Mouse (Mus musculus) hindbrain, embryonic 12.5 days (tissue): Measurements from ENCODE around the gene Map1a. TPM values are rescaled to one million over a fixed set of nuclear protein-coding genes. Genes with fewer than 3 reads are reported as not detected.

Experiments used
- ATAC-seq: fragments of 200-750 bp; cut with Nextera tagmentation; 2 replicates; pipeline ENCODE4 v1.8.0; 2017; ENCODE audit warnings: moderate TSS enrichment; ENCODE audit not compliant: low FRiP score
- H3K27ac ChIP-seq: fragments of 300-500 bp; sonication (generic); 2 replicates; pipeline ENCODE4 v1.5.1; 2016; ENCODE audit warnings: mild to moderate bottlenecking
- H3K27me3 ChIP-seq: fragments of 300-500 bp; sonication (generic); 2 replicates; pipeline ENCODE4 v1.6.1; 2016; ENCODE audit warnings: mild to moderate bottlenecking
- H3K36me3 ChIP-seq: fragments of 300-500 bp; sonication (generic); 2 replicates; pipeline ENCODE4 v1.6.1; 2016; ENCODE audit warnings: mild to moderate bottlenecking
- H3K4me1 ChIP-seq: fragments of 300-500 bp; sonication (generic); 2 replicates; pipeline ENCODE4 v1.6.1; 2016
- H3K4me2 ChIP-seq: fragments of 300-500 bp; sonication (generic); replicated peaks from 2 replicates; pipeline ENCODE4 v1.6.1; 2016; ENCODE audit warnings: mild to moderate bottlenecking
- H3K4me3 ChIP-seq: fragments of 300-500 bp; sonication (generic); 2 replicates; pipeline ENCODE4 v1.5.1; 2016; ENCODE audit warnings: mild to moderate bottlenecking
- H3K9ac ChIP-seq: fragments of 300-500 bp; sonication (generic); 2 replicates; pipeline ENCODE4 v1.6.1; 2016; ENCODE audit warnings: mild to moderate bottlenecking, moderate library complexity
- H3K9me3 ChIP-seq: fragments of 300-500 bp; sonication (generic); replicated peaks from 2 replicates; pipeline ENCODE4 v1.6.1; 2016; ENCODE audit warnings: mild to moderate bottlenecking
- WGBS: fragments of 180-500 bp; shearing (Covaris S2); methylation state at CpG from one replicate; pipeline ENCODE4 v1.1.7; 2016; 5-methylcytosine and 5-hydroxymethylcytosine counted together
- polyA plus RNA-seq: library from polyadenylated mRNA; unstranded; fragments of >200 nt; fragmentation: Nextera tagmentation; extraction: Ambion mirVana; gene quantifications from 2 replicates; pipeline ENCODE4 v1.2.1, GENCODE M21; 2016

Map1a gene
- 10.4 and 14.6 TPM in 2 replicates for polyA plus RNA-seq

DNA sequence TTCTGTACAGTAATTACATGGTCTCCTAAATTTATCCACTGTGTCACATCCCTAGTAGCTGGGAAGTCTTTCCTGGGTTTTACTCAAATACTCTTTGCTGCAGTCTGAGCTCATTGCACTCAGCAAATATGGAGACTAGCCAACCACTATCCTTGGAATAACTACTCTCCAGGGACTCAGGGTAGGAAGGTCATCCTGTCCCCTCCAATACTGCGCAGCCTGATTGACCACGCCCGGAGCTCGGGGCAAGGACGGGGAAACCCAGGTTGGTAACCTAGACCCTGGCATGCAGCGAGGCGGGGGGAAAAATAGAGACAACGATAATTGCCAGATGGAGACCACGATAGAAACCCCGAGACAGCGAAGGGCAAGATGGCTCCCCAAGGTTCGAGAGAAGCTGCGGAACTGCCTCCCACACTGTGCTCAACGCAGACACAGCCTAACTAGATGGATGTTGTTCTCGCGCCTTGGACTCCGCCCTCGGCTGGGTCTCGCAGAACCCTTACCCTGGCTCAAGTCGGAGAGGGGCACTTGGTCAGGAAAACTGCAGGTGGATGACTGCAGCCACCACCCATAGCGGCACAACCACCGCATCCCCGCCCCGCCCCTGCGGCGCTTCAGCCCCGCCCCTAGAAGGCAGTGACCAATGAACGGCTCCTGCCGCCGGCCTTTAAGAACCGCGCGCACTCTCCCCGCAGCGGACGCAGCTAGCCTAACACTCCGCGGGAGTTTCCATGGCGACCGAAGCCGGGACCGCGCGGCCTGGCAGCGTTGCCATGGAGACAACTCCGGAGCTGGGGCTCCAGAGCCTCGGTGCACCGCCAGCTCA is at the start of gene Map1a:
TSS of gene Map1a (plus strand) at position 700 of the 829 bp plus-strand sequence.
- Histone ChIP-seq H3K9me3 (no peaks in the 10 kb centered on the region), H3K27ac (peak within 1 kb of the TSS; percentile 83), H3K4me3 (peak within 1 kb of the TSS; percentile 55), H3K27me3 (0 out of 2 replicates have a peak, but pooled peaks cover 6% of the 10 kb centered on the region), H3K9ac (peak within 1 kb of the TSS; percentile 66), H3K4me2 (peak within 1 kb of the TSS; percentile 78), H3K4me1 (peaks cover 35% of the 10 kb centered on the region), H3K36me3 (no peaks in the 10 kb centered on the region)
- WGBS: 1% methylated on average over 48 of the region's 48 CpGs
- ATAC-seq: peak; percentile 97

DNA sequence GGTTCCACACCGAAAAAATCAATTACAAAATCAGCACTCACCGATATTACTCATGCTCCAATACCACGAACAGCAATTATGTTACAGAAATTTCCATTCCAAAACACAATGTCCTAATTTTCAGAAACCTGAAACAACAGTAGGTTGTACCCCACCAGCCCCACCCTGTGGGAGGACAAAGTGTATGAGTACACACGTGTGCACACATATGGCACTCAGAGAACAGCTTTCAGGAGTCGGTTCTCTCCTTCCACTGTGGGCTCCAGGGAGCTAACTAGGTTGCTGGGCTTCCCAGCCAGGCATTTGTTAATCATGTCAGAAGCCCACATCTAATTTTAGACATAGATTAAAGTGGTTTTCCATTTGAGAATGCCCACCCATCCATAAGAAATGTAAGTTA is 45.3 kb upstream of the Map1a start:
- Histone ChIP-seq H3K27me3 (no peaks in the 10 kb centered on the region), H3K27ac (no peak overlapping the region), H3K9me3 (no peaks in the 10 kb centered on the region), H3K4me2 (no peak overlapping the region), H3K9ac (no peak overlapping the region), H3K4me3 (no peak overlapping the region), H3K4me1 (no peaks in the 10 kb centered on the region), H3K36me3 (peaks cover 84% of the 10 kb centered on the region)
- 92% methylated on average over 5 of the region's 5 CpGs for WGBS
- ATAC-seq: no peak

DNA sequence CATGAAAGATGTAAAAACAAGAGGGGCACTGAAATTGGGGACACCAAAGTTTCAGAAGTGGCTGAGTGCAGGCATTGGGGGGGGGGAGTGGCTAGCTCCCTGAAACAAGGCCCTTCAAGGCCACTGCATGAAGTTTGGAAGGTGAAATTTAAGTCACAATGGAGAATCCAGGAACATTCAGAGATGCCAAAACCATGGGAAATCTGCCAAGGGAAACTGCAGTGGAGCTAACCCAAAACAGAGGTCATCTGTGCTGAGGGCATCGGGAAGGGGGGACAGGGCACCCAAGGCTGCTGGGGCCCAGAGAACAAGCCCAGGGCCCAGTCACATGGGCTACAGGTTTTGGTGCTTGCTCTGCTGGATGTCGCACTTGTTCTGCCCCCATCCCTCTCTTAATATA is 39.6 kb upstream of the Map1a start:
- 93% methylated on average over 2 of the region's 2 CpGs for WGBS
- Histone ChIP-seq H3K4me1 (no peaks in the 10 kb centered on the region), H3K36me3 (peaks cover 93% of the 10 kb centered on the region), H3K4me3 (no peak overlapping the region), H3K9ac (no peak overlapping the region), H3K9me3 (no peaks in the 10 kb centered on the region), H3K4me2 (no peak overlapping the region), H3K27ac (no peak overlapping the region), H3K27me3 (no peaks in the 10 kb centered on the region)
- no peak for ATAC-seq

DNA sequence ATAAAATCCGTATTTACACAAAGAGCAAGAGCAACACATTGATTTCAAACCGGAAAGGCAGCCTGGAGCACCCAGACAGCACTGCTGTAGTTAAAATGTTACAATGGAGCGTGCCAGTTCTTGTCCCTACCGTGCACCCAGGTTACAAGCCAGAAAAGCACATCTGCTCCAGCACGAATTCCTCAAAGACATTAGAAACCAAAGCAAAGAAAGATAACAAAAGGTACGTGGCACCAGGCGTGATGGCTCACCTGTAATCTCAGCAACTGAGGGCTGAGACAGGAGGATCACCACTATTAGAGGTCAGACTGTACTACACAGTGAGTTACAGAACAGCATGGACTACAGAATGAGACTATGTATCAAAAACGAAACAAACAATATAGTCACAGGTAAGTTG is 21.0 kb upstream of the Map1a start:
- no peak for ATAC-seq
- Histone ChIP-seq H3K36me3 (peaks cover 43% of the 10 kb centered on the region), H3K27me3 (no peaks in the 10 kb centered on the region), H3K9ac (peak overlapping the region; percentile 29; the same call in 1 of the 2 replicates), H3K4me1 (peaks cover 37% of the 10 kb centered on the region), H3K4me2 (peak overlapping the region; percentile 25; the same call in 1 of the 2 replicates), H3K4me3 (no peak overlapping the region), H3K27ac (no peak overlapping the region), H3K9me3 (no peaks in the 10 kb centered on the region)
- WGBS: 86% methylated on average over 8 of the region's 8 CpGs

DNA sequence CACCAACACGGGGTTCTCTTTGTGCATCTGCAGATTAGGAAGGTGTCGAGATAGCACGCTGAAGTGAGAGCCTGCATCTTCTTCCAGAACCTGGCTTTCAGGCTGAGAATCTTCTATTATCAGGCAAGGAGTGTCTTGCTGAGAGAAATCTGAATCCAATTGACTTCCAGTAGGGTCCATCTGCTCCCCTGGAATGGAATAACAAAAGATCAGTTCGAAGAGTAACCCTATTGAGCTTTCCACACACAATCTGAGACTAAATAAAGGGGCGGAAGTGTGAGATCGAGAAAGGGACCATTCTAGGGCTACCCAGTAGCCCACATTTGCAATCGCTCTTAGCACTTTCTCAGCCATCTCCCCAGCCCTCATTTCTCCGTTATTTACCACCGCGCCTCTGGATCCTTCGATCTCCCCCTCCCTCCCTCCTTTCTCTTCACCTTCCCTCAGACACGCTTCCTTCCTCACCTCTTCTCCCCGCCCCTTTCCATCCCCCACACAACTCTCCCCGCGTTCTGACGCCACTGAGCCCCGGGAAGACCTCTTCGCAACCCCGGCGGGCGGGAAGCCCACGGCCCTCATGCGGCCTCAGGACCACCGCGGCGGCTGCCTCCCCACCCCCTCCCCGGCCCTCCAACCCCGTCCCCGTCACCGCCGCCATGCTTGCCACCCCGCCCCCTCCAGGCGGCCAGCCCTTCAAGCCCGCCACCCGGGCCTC is 18.7 kb upstream of the Map1a start:
- H3K4me2 ChIP-seq: peak overlapping the region; percentile 66
- peak; percentile 83 for ATAC-seq
- H3K9ac ChIP-seq: peak overlapping the region; percentile 91
- peak overlapping the region; percentile 97 for H3K27ac ChIP-seq
- peak overlapping the region; percentile 82 for H3K4me3 ChIP-seq
- H3K4me1 ChIP-seq: peaks cover 37% of the 10 kb centered on the region
- no peaks in the 10 kb centered on the region for H3K27me3 ChIP-seq
- H3K9me3 ChIP-seq: no peaks in the 10 kb centered on the region
- 2% methylated on average over 35 of the region's 35 CpGs for WGBS
- H3K36me3 ChIP-seq: peaks cover 26% of the 10 kb centered on the region

DNA sequence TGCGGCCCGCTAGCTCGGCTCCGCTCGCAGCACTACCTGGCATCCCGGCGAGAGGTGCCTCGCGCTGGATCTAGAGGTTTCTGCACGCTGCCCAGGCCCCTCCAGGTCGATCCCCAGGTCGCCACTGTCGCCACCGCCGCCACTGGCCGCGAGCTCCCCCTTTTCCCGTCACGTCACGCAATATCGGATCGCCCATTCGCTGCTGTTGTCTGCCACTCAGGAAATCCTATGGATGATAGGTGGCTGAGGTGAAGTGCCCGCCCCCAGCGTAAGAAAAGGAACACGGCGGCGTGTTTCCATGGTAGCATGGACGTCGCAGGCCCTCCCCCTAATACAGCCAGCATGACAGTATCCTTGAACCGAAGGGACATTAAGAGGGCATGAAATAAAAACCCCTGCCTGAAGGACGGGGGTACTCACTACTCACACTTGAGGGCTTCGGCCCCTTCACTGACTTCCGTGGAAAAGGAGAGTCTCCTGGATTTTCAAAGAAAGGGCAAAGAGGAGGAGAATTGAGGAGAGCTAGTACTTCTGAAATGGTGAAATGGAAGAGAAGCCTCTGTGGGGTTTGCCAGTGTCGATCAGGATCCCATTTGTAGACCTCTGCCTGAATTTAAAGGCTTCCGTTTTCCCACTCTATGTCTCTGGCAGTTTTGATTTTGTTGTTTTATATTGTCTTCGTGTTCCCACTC is 18.0 kb upstream of the Map1a start, which contains the start of gene Trp53bp1:
TSS of gene Trp53bp1 (minus strand) at position 172 of the 692 bp plus-strand sequence.
- 1% methylated on average over 37 of the region's 37 CpGs for WGBS

DNA sequence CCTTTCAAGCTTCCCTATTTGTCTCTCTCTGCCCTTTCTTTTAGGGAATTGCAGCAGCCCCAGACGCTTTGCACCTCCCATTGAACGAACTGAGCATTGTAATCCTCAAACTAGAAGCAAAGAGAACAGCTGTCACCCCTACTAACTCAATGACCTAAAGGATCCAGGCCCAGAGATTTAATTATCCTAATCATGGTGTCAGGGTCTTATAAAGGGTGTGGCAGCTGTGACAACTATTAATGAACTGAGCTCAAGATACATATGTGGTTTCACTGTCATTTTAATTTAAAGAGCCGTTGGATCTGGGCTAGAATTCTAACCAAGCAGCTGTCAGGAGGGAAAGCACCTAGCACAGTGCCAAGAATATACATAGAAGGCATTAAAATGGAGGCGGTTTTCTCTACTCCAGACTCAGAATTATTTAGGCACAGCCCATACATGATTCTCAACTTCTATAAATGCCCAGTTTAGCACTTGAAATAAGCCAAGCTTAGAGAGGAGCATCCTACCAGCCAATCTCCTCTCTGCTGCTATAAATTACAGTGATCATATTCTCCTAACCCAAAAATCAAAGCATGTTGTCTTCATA is 17.4 kb upstream of the Map1a start:
- Histone ChIP-seq H3K27me3 (no peaks in the 10 kb centered on the region), H3K4me3 (peak overlapping the region; percentile 82), H3K36me3 (peaks cover 25% of the 10 kb centered on the region), H3K27ac (peak overlapping the region; percentile 97), H3K4me2 (peak overlapping the region; percentile 66), H3K9ac (peak overlapping the region; percentile 91), H3K4me1 (peaks cover 37% of the 10 kb centered on the region), H3K9me3 (no peaks in the 10 kb centered on the region)
- 17% methylated on average over 4 of the region's 4 CpGs for WGBS
- peak; percentile 55 for ATAC-seq

More for the DNA sequence above, 18.0 kb upstream of the Map1a start, which contains the start of gene Trp53bp1:
- no peaks in the 10 kb centered on the region for H3K9me3 ChIP-seq
- H3K27me3 ChIP-seq: no peaks in the 10 kb centered on the region
- H3K36me3 ChIP-seq: peaks cover 25% of the 10 kb centered on the region
- peak; percentile 98 for ATAC-seq
- peak within 1 kb of the TSS; percentile 97 for H3K27ac ChIP-seq
- peak within 1 kb of the TSS; percentile 91 for H3K9ac ChIP-seq
- peak within 1 kb of the TSS; percentile 66 for H3K4me2 ChIP-seq
- peak within 1 kb of the TSS; percentile 82 for H3K4me3 ChIP-seq
- H3K4me1 ChIP-seq: peaks cover 37% of the 10 kb centered on the region

DNA sequence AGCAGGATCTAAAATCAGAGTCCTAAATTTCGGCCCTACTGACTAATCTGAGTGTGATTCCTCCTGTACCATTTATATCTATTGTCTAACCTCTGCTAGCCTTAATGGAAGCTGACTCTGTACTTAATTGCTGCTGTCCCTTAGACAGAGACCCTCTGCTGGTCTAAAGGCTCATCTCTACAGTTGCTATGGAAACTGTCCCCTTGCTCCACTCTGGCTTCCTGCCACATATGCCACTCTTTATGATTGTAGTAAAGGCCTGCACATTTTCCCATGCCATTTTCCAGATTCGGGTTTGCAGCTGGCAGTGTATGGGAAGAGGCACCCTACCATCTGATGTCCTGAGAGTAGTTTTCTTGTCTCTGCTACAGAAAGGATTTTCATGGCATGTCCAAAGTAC is 1.6 kb upstream of the Map1a start:
- H3K9me3 ChIP-seq: no peaks in the 10 kb centered on the region
- H3K4me3 ChIP-seq: no peak overlapping the region
- H3K27me3 ChIP-seq: 0 out of 2 replicates have a peak, but pooled peaks cover 6% of the 10 kb centered on the region
- H3K4me2 ChIP-seq: no peak overlapping the region
- no peak overlapping the region for H3K9ac ChIP-seq
- H3K36me3 ChIP-seq: no peaks in the 10 kb centered on the region
- 54% methylated on average over 2 of the region's 2 CpGs for WGBS
- peak; percentile 34; the same call in 1 of the 2 replicates for ATAC-seq
- peaks cover 29% of the 10 kb centered on the region for H3K4me1 ChIP-seq
- peak overlapping the region; percentile 83 for H3K27ac ChIP-seq

DNA sequence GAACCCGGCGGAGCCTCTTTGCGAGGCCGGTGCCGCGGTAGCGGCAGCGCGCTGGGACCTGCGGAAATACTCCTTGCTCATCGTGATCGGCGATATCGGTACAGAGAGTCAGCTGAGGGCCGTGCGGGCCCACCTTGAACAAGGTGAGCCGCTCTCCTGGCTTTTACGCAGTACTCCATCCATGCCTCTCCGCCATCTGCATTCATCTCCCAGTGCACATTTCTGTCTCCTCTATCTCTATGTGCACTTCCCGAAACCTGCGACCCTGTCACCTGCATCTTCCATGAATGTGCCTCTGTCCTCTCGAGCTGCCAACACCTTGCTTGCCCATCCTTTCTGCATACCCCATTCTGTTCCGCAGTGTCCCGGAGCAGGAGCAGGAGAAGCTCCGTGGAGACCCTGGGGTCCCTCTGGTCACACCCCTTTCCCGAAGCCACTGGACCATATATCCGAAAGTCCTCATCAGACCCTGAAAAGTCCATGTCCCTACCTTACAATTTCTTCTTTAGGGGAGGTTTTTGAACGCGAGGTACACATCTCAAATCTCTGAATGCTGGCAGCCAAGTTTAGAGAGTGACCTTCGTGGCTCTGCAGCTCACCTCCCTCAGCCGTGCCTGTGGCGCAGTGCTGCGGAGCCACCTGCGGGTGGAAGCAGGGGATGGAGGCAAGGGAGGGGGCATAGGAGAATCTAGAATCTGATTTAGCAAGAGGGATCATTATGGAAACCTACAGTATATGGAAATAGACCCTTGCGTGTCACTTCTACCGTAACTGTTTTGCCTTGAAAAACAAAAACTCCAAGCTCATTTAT is 535 bp downstream of the Map1a start:
- Histone ChIP-seq H3K36me3 (no peaks in the 10 kb centered on the region), H3K9ac (peak overlapping the region; percentile 62), H3K4me2 (peak overlapping the region; percentile 78), H3K4me1 (peaks cover 43% of the 10 kb centered on the region), H3K27ac (no peak overlapping the region; the same call in 1 of the 2 replicates), H3K27me3 (0 out of 2 replicates have a peak, but pooled peaks cover 6% of the 10 kb centered on the region), H3K9me3 (no peaks in the 10 kb centered on the region), H3K4me3 (peak overlapping the region; percentile 55)
- peak; percentile 62; the same call in 1 of the 2 replicates for ATAC-seq
- 4% methylated on average over 36 of the region's 36 CpGs for WGBS

DNA sequence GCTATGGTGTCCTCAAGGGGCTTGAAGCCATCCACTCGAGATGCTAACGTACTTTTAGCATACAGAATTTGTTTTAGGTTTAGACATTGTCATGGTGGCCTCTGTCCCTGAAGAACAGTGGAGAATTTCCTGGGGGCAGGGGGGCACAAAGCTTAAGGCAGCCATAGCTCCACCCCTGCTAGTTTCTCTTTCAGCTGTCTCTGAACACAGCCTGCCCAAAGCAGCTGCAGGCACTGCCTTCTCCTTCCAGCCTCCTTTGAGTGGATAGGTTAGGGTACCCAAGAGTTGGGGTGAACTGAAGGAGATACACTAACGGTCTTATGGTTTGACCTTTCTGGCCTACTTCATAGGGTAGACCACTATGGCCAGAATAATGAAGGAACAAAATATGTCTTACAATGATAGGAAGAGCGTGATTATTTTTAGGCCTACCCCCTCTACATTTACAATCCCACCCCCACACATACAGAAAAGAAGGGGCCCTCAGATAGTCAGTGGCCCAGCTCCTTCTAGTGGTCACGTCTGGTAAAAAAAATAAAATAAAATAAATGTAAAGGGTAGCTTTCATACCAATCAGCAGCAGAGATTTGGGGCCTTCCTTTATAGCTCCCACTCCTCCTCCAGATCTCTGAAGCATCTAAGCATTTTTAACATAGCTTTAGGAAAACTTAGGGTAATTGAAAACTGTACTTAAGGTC is 3.1 kb downstream of the Map1a start:
- no peak for ATAC-seq
- H3K36me3 ChIP-seq: no peaks in the 10 kb centered on the region
- peaks cover 64% of the 10 kb centered on the region for H3K4me1 ChIP-seq
- no peaks in the 10 kb centered on the region for H3K9me3 ChIP-seq
- H3K27ac ChIP-seq: no peak overlapping the region
- 67% methylated on average over 5 of the region's 5 CpGs for WGBS
- H3K27me3 ChIP-seq: 0 out of 2 replicates have a peak, but pooled peaks cover 6% of the 10 kb centered on the region
- H3K4me2 ChIP-seq: no peak overlapping the region
- H3K9ac ChIP-seq: no peak overlapping the region
- no peak overlapping the region for H3K4me3 ChIP-seq
